Mouse (Mus musculus): ENCODE measurements around the gene Zcchc24. TPM values are rescaled to one million over a fixed set of nuclear protein-coding genes. Genes with fewer than 3 reads are reported as not detected.

Zcchc24 gene
- polyA plus RNA-seq, 1 experiment from 2014 or later = 6.6 TPM

- WGBS = 91% methylated on average over 2 of the region's 2 CpGs
- Histone ChIP-seq H3K4me2 (no peak overlapping the region), H3K9ac (no peak overlapping the region), H3K4me1 (peaks cover 3% of the 10 kb centered on the region; the same call in 1 of the 2 replicates), H3K36me3 (ENCODE audit: poor library complexity, severe bottlenecking) (no peaks in the 10 kb centered on the region), H3K27ac (no peak overlapping the region), H3K4me3 (no peak overlapping the region), H3K27me3 (no peaks in the 10 kb centered on the region), H3K9me3 (replicated peaks) (no peaks in the 10 kb centered on the region)
- no peak for ATAC-seq
Measured at GRCm38 (mm10) chr14:25708917-25709316, 59.9 kb downstream of the Zcchc24 start.

GRCm38 (mm10) chr14:25708451-25708850 is 60.4 kb downstream of the Zcchc24 start:
- WGBS = 72% methylated on average over 4 of the region's 4 CpGs
- H3K4me3 ChIP-seq = no peak overlapping the region

GRCm38 (mm10) chr14:25707691-25708181 is 61.1 kb downstream of the Zcchc24 start:
- Histone ChIP-seq H3K27me3 (no peaks in the 10 kb centered on the region), H3K4me2 (no peak overlapping the region), H3K9ac (no peak overlapping the region), H3K9me3 (replicated peaks) (no peaks in the 10 kb centered on the region), H3K4me3 (no peak overlapping the region), H3K36me3 (ENCODE audit: poor library complexity, severe bottlenecking) (no peaks in the 10 kb centered on the region), H3K4me1 (peaks cover 3% of the 10 kb centered on the region; the same call in 1 of the 2 replicates), H3K27ac (no peak overlapping the region)
- ATAC-seq = no peak
- WGBS = 63% methylated on average over 5 of the region's 5 CpGs

More at GRCm38 (mm10) chr14:25708451-25708850, 60.4 kb downstream of the Zcchc24 start:
- no peak for ATAC-seq
- H3K4me1 ChIP-seq = peaks cover 3% of the 10 kb centered on the region; the same call in 1 of the 2 replicates
- H3K4me2 ChIP-seq = no peak overlapping the region
- H3K27me3 ChIP-seq = no peaks in the 10 kb centered on the region
- no peak overlapping the region for H3K27ac ChIP-seq
- no peaks in the 10 kb centered on the region for H3K36me3 ChIP-seq (ENCODE audit: poor library complexity, severe bottlenecking)
- H3K9ac ChIP-seq = no peak overlapping the region
- no peaks in the 10 kb centered on the region for H3K9me3 ChIP-seq (replicated peaks)

- ATAC-seq = peak; percentile 30; the same call in 1 of the 2 replicates
- H3K27ac ChIP-seq = no peak overlapping the region
- H3K9ac ChIP-seq = no peak overlapping the region
- no peaks in the 10 kb centered on the region for H3K27me3 ChIP-seq
- H3K4me3 ChIP-seq = no peak overlapping the region
- peaks cover 39% of the 10 kb centered on the region for H3K36me3 ChIP-seq (ENCODE audit: poor library complexity, severe bottlenecking)
- H3K4me1 ChIP-seq = no peaks in the 10 kb centered on the region
- no peak overlapping the region for H3K4me2 ChIP-seq
- H3K9me3 ChIP-seq (replicated peaks) = no peaks in the 10 kb centered on the region
Measured at GRCm38 (mm10) chr14:25701986-25702385, 66.9 kb downstream of the Zcchc24 start.

GRCm38 (mm10) chr14:25696356-25696755 is 72.5 kb downstream of the Zcchc24 start:
- no peak overlapping the region for H3K4me2 ChIP-seq
- H3K27me3 ChIP-seq = no peaks in the 10 kb centered on the region
- WGBS = 75% methylated on average over 2 of the region's 2 CpGs
- H3K36me3 ChIP-seq (ENCODE audit: poor library complexity, severe bottlenecking) = peaks cover 51% of the 10 kb centered on the region
- no peaks in the 10 kb centered on the region for H3K9me3 ChIP-seq (replicated peaks)
- no peak for ATAC-seq
- no peak overlapping the region for H3K4me3 ChIP-seq
- H3K27ac ChIP-seq = no peak overlapping the region
- peak overlapping the region; percentile 35; the same call in 1 of the 2 replicates for H3K9ac ChIP-seq
- peaks cover 27% of the 10 kb centered on the region for H3K4me1 ChIP-seq

- Histone ChIP-seq H3K9ac (peak overlapping the region; percentile 86), H3K4me3 (peak overlapping the region; percentile 85), H3K4me1 (peaks cover 27% of the 10 kb centered on the region), H3K9me3 (replicated peaks) (no peaks in the 10 kb centered on the region), H3K4me2 (peak overlapping the region; percentile 97), H3K27me3 (no peaks in the 10 kb centered on the region), H3K27ac (no peak overlapping the region), H3K36me3 (ENCODE audit: poor library complexity, severe bottlenecking) (peaks cover 42% of the 10 kb centered on the region)
- ATAC-seq = no peak
- 60% methylated on average over 6 of the region's 6 CpGs for WGBS
Measured at GRCm38 (mm10) chr14:25695059-25695458, 73.8 kb downstream of the Zcchc24 start.

- Histone ChIP-seq H3K9ac (peak overlapping the region; percentile 86), H3K36me3 (ENCODE audit: poor library complexity, severe bottlenecking) (peaks cover 37% of the 10 kb centered on the region), H3K4me1 (peaks cover 27% of the 10 kb centered on the region), H3K4me2 (peak overlapping the region; percentile 97), H3K27ac (no peak overlapping the region; the same call in 1 of the 2 replicates), H3K4me3 (peak overlapping the region; percentile 85), H3K9me3 (replicated peaks) (no peaks in the 10 kb centered on the region), H3K27me3 (no peaks in the 10 kb centered on the region)
- 0% methylated on average over 10 of the region's 10 CpGs for WGBS
- peak; percentile 28; the same call in 1 of the 2 replicates for ATAC-seq
Measured at GRCm38 (mm10) chr14:25694569-25694897, 74.3 kb downstream of the Zcchc24 start.

GRCm38 (mm10) chr14:25693888-25694568 is 74.8 kb downstream of the Zcchc24 start, which contains the start of gene Ppif:
Ppif (plus strand) TSS chr14:25694154.
- H3K27ac ChIP-seq = no peak within 1 kb of the TSS; the same call in 1 of the 2 replicates
- H3K9ac ChIP-seq = peak within 1 kb of the TSS; percentile 86
- H3K9me3 ChIP-seq (replicated peaks) = no peaks in the 10 kb centered on the region
- H3K36me3 ChIP-seq (ENCODE audit: poor library complexity, severe bottlenecking) = peaks cover 32% of the 10 kb centered on the region
- H3K27me3 ChIP-seq = no peaks in the 10 kb centered on the region
- H3K4me2 ChIP-seq = peak within 1 kb of the TSS; percentile 97
- peak within 1 kb of the TSS; percentile 85 for H3K4me3 ChIP-seq
- peaks cover 27% of the 10 kb centered on the region for H3K4me1 ChIP-seq
- WGBS = under 1% methylated on average over 68 of the region's 70 CpGs
- ATAC-seq = peak; percentile 96

GRCm38 (mm10) chr14:25693271-25693887 is 75.5 kb downstream of the Zcchc24 start:
- Histone ChIP-seq H3K27me3 (no peaks in the 10 kb centered on the region), H3K9ac (peak overlapping the region; percentile 14), H3K4me1 (peaks cover 27% of the 10 kb centered on the region), H3K36me3 (ENCODE audit: poor library complexity, severe bottlenecking) (peaks cover 26% of the 10 kb centered on the region), H3K4me3 (peak overlapping the region; percentile 85; the same call in 1 of the 2 replicates), H3K4me2 (peak overlapping the region; percentile 97), H3K27ac (no peak overlapping the region), H3K9me3 (replicated peaks) (no peaks in the 10 kb centered on the region)
- ATAC-seq = peak; percentile 48
- 65% methylated on average over 6 of the region's 6 CpGs for WGBS

GRCm38 (mm10) chr14:25686983-25687901 is 81.6 kb downstream of the Zcchc24 start:
- Histone ChIP-seq H3K4me1 (no peaks in the 10 kb centered on the region), H3K36me3 (ENCODE audit: poor library complexity, severe bottlenecking) (no peaks in the 10 kb centered on the region), H3K9me3 (replicated peaks) (no peaks in the 10 kb centered on the region), H3K27ac (no peak overlapping the region), H3K9ac (no peak overlapping the region), H3K4me2 (no peak overlapping the region), H3K4me3 (no peak overlapping the region), H3K27me3 (no peaks in the 10 kb centered on the region)
- no peak for ATAC-seq
- WGBS = 84% methylated on average over 10 of the region's 10 CpGs

- Histone ChIP-seq H3K36me3 (ENCODE audit: poor library complexity, severe bottlenecking) (no peaks in the 10 kb centered on the region), H3K4me2 (no peak overlapping the region), H3K27me3 (no peaks in the 10 kb centered on the region), H3K9ac (no peak overlapping the region), H3K4me3 (no peak overlapping the region), H3K4me1 (no peaks in the 10 kb centered on the region), H3K9me3 (replicated peaks) (no peaks in the 10 kb centered on the region), H3K27ac (no peak overlapping the region)
- ATAC-seq = no peak
- WGBS = 86% methylated on average over 7 of the region's 7 CpGs
Measured at GRCm38 (mm10) chr14:25686216-25686945, 82.5 kb downstream of the Zcchc24 start.
